Mouse (Mus musculus): ENCODE results near the gene Gm9817.

Gene Gm9817

DNA sequence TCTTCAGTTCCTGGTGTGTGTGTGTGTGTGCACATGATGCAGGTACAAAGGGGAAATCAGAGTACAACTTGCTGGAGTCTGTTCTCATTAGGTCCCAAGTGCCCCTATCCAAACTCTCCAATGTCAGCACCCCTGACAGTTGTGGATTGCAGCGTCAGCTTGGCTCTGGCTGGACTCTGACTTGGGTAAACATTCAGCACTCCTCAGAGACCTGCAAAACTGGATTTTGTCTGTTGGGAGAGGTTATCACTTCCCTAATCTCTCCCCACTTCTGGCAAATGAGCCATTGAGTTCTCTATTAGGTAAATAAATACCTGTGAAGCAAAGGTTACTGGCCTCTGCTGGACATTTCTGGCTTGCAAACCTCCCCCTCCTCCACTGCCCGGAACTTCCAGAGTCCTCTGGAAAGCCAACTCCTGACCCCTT is 10.3 kb downstream of the Gm9817 start:
- in situ Hi-C loops (cut with MboI, MseI) = no loop called here

DNA sequence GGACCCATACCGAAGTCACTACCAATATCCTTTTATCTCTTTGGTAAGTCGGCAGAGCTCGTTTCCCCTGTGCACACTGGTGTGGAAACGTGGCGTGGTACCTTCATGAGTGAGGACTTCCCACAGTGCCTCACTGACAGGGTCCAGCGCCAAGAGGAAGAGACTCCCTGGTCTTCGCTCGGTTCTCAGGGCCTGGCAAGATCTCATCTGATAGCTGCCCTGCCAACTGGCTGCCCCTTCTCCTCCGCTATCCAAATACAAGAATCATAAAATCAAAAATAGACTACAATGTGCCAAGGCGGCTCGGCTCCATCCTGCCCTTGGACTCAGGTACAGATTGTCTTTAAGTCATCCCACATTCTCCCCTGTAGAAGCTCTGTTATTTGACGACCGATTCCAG is 11.4 kb downstream of the Gm9817 start:
- in situ Hi-C loops (cut with MboI, MseI) = no loop called here

DNA sequence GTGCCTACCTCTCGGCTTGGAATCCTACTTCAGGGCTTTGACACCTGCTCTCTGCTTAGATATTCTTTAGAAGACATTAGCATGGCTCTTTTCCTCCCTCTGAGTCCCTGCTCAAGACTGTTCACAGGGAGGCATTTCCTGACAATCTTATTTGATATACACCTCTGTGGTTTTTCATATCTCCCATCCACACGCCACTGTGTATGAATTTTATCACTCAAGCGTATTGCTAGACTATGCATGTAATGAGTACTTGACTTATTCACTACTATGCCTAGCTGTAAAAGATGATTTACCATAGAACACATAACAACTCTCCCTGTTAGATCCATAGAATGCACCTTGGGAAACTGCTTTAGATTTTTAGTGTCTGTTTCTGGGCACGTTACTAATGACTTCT is 14.3 kb downstream of the Gm9817 start:
- in situ Hi-C loops (cut with MboI, MseI) = no loop called here

DNA sequence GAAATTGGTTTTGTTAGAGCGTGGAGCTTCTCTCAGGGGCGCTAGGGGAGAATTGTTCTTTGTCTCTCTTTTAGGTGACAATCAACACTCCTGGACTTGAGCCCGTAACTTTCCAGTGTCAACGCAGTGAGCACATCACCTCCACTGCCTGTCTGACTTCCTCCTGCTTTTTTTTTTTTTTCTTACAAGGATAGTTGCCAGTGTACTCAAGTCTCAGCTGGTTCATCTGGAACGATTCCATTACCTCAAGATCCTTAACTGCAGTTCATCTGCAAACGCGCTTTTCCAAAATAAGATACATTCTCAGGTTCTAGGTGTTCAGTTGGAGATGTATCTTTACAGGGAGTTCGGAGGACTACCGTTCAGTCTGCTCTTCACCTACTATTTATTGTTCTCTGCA is 16.5 kb downstream of the Gm9817 start:
- in situ Hi-C loops (cut with MboI, MseI) = no loop called here

DNA sequence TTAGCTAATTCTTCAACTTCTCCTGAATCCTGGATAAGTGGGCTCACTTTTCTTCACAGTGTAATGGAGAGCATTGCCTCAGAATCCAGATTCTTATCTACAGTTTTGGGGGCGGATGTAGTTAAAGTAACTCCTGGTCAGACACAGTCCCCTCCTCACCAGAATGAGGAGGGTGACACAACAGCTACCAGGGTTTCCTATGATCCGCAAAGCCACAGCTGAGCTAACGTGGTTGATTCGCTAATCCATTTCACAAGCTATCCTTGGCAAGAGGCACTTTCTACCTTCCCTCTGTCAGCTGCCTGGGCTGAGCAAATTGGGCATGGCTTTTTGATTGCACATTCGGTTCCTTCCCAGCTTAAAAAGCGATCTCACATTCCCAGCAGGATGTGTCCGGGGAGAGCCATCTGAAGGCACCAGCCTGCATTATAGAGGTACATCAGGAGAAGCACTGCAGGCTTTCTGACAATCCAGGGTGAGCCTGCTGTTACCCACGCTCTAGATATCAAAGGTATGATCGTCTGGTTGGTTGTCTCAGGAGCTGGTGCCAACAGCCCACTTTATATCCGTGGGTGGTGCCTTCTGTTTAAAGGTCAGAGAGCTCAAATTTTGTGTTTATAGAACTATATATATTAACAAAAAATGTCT is 21.2 kb downstream of the Gm9817 start:
- in situ Hi-C loops (cut with MboI, MseI) = no loop called here

DNA sequence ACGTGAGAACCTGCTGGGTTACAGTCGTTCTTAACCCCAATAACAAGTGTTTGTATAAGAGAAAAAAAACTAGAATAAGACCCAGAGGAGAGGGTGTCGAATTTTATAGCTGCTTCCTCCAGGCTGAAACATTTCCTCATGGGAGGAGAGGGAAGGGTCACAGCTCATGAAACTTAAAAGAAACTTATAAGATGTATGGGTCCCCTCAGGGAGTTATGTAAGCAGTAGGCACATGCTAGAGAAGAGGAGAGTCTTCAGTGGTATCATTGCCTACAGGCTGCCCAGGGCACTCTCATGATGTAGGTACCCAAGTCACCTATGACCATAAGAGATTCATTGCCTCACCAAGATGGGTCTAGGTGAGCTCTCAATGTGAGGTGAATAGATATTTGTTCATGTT is 28.0 kb downstream of the Gm9817 start:
- in situ Hi-C loops (cut with MboI, MseI) = no loop called here

DNA sequence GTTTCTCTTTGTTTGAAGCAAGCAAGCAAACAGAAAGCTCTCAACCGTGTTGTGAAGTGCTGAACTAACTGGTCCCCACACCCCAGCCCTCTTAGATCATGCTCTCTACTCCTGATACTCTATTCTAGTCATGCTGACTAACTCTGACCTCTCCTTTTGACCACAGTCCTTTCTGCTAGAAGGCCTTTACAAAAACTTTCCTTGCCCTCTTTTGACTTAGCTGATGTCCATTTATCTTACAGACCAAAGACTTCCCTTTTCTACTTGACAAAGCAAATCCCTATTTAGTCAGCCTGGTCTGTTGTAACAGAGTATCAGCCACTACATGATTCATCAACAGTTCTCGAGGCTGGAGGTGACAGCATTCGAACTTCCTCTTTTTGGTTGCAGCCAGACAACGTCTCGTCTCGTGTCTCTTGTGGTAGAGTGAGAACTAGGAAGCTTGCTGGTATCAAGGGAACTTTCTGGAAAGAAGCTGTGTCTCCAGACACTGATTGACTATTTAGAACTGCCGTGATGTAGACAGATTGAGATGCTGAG is 30.4 kb downstream of the Gm9817 start:
- in situ Hi-C loops (cut with MboI, MseI) = no loop called here

DNA sequence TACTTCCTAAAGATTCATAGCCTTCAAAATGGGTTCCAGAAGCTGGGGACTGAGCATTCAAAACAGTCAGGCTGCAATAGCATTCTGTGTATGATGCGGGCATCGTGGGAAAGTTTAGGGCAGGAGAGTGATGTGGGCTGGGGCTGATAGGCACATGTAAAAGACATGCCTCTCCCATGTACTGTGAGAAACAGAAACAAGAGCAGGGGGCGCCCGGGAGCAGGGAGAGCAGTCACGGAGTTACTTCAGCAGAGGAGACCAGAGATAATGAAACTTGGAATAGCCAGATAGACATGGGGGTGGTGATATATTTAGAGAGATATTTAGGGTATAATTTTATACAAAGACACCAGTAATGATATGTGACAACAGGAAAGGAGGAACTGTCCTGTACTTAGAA is 39.9 kb downstream of the Gm9817 start:
- in situ Hi-C loops (cut with MboI, MseI) = no loop called here

DNA sequence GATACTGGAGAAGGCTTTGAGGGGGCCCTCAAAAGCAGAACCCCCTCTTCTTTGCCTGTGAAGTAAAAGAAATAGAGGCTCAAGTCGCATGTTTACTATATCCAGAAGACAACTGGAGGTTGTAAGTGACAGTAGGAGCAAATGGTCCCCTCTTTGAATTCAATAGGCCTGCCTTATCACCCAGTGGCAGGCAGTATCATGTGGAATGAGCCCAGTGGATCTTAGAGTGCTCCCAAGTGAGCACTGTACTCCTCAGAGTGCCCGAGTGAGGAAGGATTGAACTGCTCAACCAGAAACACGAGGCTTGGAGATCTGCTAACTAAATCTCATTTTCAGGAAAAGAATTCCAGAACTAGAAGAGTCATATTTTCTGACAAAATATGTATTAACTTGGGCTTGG is 40.3 kb downstream of the Gm9817 start:
- in situ Hi-C loops (cut with MboI, MseI) = no loop called here
